Mouse (Mus musculus) heart, adult 11 months (tissue): ENCODE measurements around the gene Lmf1.

Experiments
- DNase-seq: peaks from one replicate; pipeline ENCODE4 v3.0.0; 2022

The Lmf1 gene

GRCm38 (mm10) chr17:25711136-25711535 is 132.3 kb downstream of the Lmf1 start:
- DNase-seq, result no peak
